9 mouse cellular contexts compared by ENCODE assay signal in the genomic region with DNA sequence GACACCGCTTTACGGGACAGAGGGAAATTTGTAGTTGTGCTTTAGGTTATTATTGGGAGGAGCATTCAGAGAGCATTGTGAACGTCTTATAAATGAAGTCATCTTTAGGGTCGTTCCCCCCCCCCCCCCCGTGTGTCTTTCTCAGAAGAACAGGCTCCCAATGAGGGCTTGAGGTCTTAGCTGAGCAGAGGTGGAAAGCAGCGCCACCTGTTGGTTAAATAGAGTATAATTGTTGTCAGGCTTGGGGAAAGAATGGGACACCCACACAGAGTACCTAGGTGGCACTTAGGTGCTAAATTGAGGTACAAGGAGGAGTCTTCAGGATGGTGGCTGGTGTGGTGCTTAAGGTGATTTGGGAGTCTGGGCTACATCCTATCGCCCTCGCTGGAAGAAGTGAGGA. TPM values are rescaled to one million over a fixed set of nuclear protein-coding genes. Genes with fewer than 3 reads are reported as not detected.
A peak's percentile ranks its signal among the peaks of the same experiment; 100 is the strongest.
DNase-seq lines count a peak whose midpoint lies in the region; ATAC-seq and TF ChIP-seq lines count a peak whose summit lies in the region.
"Had no signal": no experiment of that assay in that cellular context is flagged by ENCODE, and none has a peak within 500 bp of the region (broad histone marks: within the 10 kb centered on the region; RNA-seq: fewer than 3 reads in every experiment).

No protein-coding gene starts in this region.

- no peak overlapping the region for H3K4me3 ChIP-seq in gastrocnemius, adult 2 months
- no peak overlapping the region for H3K4me3 ChIP-seq in midbrain, embryonic 11.5 days (ENCODE audit: low read depth, low read length)
- H3K4me3 ChIP-seq in midbrain, embryonic 15.5 days = no peak overlapping the region
- H3K4me3 ChIP-seq in limb, embryonic 14.5 days (replicated peaks; ENCODE audit: low read length) = no peak overlapping the region

- peaks cover 5% of the 10 kb centered on the region; the same call in 1 of the 2 replicates for H3K9me3 ChIP-seq in midbrain, embryonic 11.5 days (ENCODE audit: control insufficient read depth, low read length)
- no peaks in the 10 kb centered on the region; the same call in 1 of the 2 replicates for H3K9me3 ChIP-seq in midbrain, embryonic 15.5 days
- H3K9me3 ChIP-seq in limb, embryonic 14.5 days (ENCODE audit: control insufficient read depth, low read length) = peaks cover 3% of the 10 kb centered on the region; the same call in 1 of the 2 replicates

- DNase-seq in gastrocnemius, adult 2 months = peak; percentile 27
- no peak for DNase-seq in gastrocnemius, postnatal 14 days
- DNase-seq in midbrain, embryonic 11.5 days (ENCODE audit: low spot score, missing footprints) = peak; percentile 95
- DNase-seq in c-Kit-positive CD71-positive TER-119-positive erythroid progenitor cells, embryonic 14.5 days (ENCODE audit: low spot score) = peak; percentile 7
- peak; percentile 63 for DNase-seq in limb, embryonic 14.5 days (ENCODE audit: low spot score)
- DNase-seq in testis, postnatal 14 days (ENCODE audit: low spot score) = peak; percentile 29
- DNase-seq in yolk sac, embryonic 10.5 days (ENCODE audit: low spot score) = no peak

- intact Hi-C loops in gastrocnemius, adult 2 months (cut with DNase I) = loop anchor here (1.0 kb wide), 1 partner anchor 69 kb away; no protein-coding TSS in a partner anchor
- intact Hi-C loops in gastrocnemius, postnatal 14 days (cut with DNase I; ENCODE audit: low total_unique reads) = loop anchor here (2.0 kb wide), 1 partner anchor 68 kb away; no protein-coding TSS in a partner anchor

- H3K4me1 ChIP-seq in midbrain, embryonic 11.5 days (ENCODE audit: control insufficient read depth, insufficient read depth, low read length) = no peaks in the 10 kb centered on the region
- H3K4me1 ChIP-seq in midbrain, embryonic 15.5 days = no peaks in the 10 kb centered on the region
- no peaks in the 10 kb centered on the region for H3K4me1 ChIP-seq in limb, embryonic 14.5 days (ENCODE audit: control insufficient read depth, insufficient read depth, low read length)

- H3K27ac ChIP-seq in gastrocnemius, adult 2 months = no peak overlapping the region
- H3K27ac ChIP-seq in midbrain, embryonic 11.5 days (ENCODE audit: low read depth, low read length) = no peak overlapping the region
- no peak overlapping the region for H3K27ac ChIP-seq in midbrain, embryonic 15.5 days
- no peak overlapping the region for H3K27ac ChIP-seq in limb, embryonic 14.5 days (replicated peaks; ENCODE audit: low read depth, low read length)

- no peak overlapping the region for H3K4me2 ChIP-seq in midbrain, embryonic 11.5 days
- no peak overlapping the region for H3K4me2 ChIP-seq in midbrain, embryonic 15.5 days
- no peak overlapping the region for H3K4me2 ChIP-seq in limb, embryonic 14.5 days (replicated peaks; ENCODE audit: low read depth, low read length, severe bottlenecking)

- 35% methylated on average over 8 of the region's 8 CpGs for WGBS in midbrain, embryonic 11.5 days
- WGBS in midbrain, embryonic 15.5 days = 38% methylated on average over 8 of the region's 8 CpGs
- WGBS in limb, embryonic 14.5 days = 34% methylated on average over 8 of the region's 8 CpGs

- H3K27me3 ChIP-seq in midbrain, embryonic 11.5 days (ENCODE audit: control insufficient read depth, insufficient read depth, low read length) = peaks cover 29% of the 10 kb centered on the region
- H3K27me3 ChIP-seq in midbrain, embryonic 15.5 days (replicated peaks) = peaks cover 42% of the 10 kb centered on the region
- peaks cover 10% of the 10 kb centered on the region for H3K27me3 ChIP-seq in limb, embryonic 14.5 days (ENCODE audit: control insufficient read depth, insufficient read depth, low read length)

- ATAC-seq in midbrain, embryonic 11.5 days (ENCODE audit: low FRiP score) = peak; percentile 57; the same call in 1 of the 2 replicates
- no peak for ATAC-seq in midbrain, embryonic 15.5 days (replicated peaks)
- ATAC-seq in limb, embryonic 14.5 days (ENCODE audit: low FRiP score, low read depth) = no peak

- H3K9ac ChIP-seq in midbrain, embryonic 11.5 days (ENCODE audit: low read length) = no peak overlapping the region
- H3K9ac ChIP-seq in midbrain, embryonic 15.5 days = no peak overlapping the region
- H3K9ac ChIP-seq in limb, embryonic 14.5 days (ENCODE audit: low read depth, low read length, severe bottlenecking) = no peak overlapping the region

- no peak for TF ChIP-seq POLR2A in limb, embryonic 14.5 days (IDR thresholded peaks at IDR 0.05; ENCODE audit: borderline replicate concordance, extremely low read depth, insufficient read depth, insufficient read length)

- peak; percentile 63 for TF ChIP-seq CTCF in gastrocnemius, adult 2 months (IDR thresholded peaks at IDR 0.05)

- H3K36me3 ChIP-seq in midbrain, embryonic 11.5 days (ENCODE audit: control insufficient read depth, insufficient read depth, low read length) = no peaks in the 10 kb centered on the region
- no peaks in the 10 kb centered on the region for H3K36me3 ChIP-seq in midbrain, embryonic 15.5 days (replicated peaks)
- H3K36me3 ChIP-seq in limb, embryonic 14.5 days (ENCODE audit: control insufficient read depth, insufficient read depth, low read length) = no peaks in the 10 kb centered on the region

RNA-seq across cellular contexts. Expression of gene Neurog1, which starts 14.5 kb away (rescaled TPM):
- not detected for total RNA-seq in gastrocnemius, adult 2 months (2021)
- total RNA-seq in gastrocnemius, postnatal 14 days (2021) = not detected
- polyA plus RNA-seq in midbrain, embryonic 11.5 days (2014; fragmentation: Nextera tagmentation; extraction: Ambion mirVana) = 35.6 and 42.1 TPM in 2 replicates
- 3.9 and 6.1 TPM in 2 replicates for polyA plus RNA-seq in midbrain, embryonic 15.5 days (2015; fragmentation: Nextera tagmentation; extraction: Ambion mirVana)
- 0.04 and 0.06 TPM in 2 replicates for polyA plus RNA-seq in limb, embryonic 14.5 days (2012; rRNA removed)
- polyA plus RNA-seq in limb, embryonic 14.5 days (2014; fragmentation: Nextera tagmentation; extraction: Ambion mirVana) = not detected in 2 replicates
- total RNA-seq: adrenal gland, postnatal 36 days had no signal

RNA-seq across cellular contexts. Expression of gene Cxcl14, which starts 29.9 kb away (rescaled TPM):
- total RNA-seq in gastrocnemius, adult 2 months (2021) = 10 to 100 TPM; 30.7 to 35.6 TPM
- 10 to 100 TPM; 23.3 to 28.6 TPM for total RNA-seq in gastrocnemius, postnatal 14 days (2021)
- 9.2 and 9.3 TPM in 2 replicates for polyA plus RNA-seq in midbrain, embryonic 11.5 days (2014; fragmentation: Nextera tagmentation; extraction: Ambion mirVana)
- polyA plus RNA-seq in midbrain, embryonic 15.5 days (2015; fragmentation: Nextera tagmentation; extraction: Ambion mirVana) = 16.4 and 22.7 TPM in 2 replicates
- polyA plus RNA-seq in limb, embryonic 14.5 days (2012; rRNA removed) = 421 and 443 TPM in 2 replicates
- polyA plus RNA-seq in limb, embryonic 14.5 days (2014; fragmentation: Nextera tagmentation; extraction: Ambion mirVana) = 474 and 556 TPM in 2 replicates

Comparison
In these comparisons a context has a peak if more than half of its experiments do, and no peak if none do; other contexts are left out.
1. DNase-seq: peak in gastrocnemius, adult 2 months (single experiment), midbrain, embryonic 11.5 days (single experiment), c-Kit-positive CD71-positive TER-119-positive erythroid progenitor cells, embryonic 14.5 days (single experiment), limb, embryonic 14.5 days (single experiment) and testis, postnatal 14 days (single experiment); none in gastrocnemius, postnatal 14 days (single experiment) and yolk sac, embryonic 10.5 days (single experiment).
2. RNA of gene Cxcl14, which starts 29.9 kb away (polyA plus RNA-seq): 421 to 556 TPM in limb, embryonic 14.5 days; 16.4 to 22.7 TPM in midbrain, embryonic 15.5 days and 9.2 to 9.3 TPM in midbrain, embryonic 11.5 days; every median in the first group is over 10 times any median in the second.